Mouse (Mus musculus): Measurements from ENCODE around the gene Gucy2d. TPM values are rescaled to one million over a fixed set of nuclear protein-coding genes. Genes with fewer than 3 reads are reported as not detected.

Gene Gucy2d
- polyA plus RNA-seq, 1 experiment from 2014 or later: 0.28 TPM

Other genes starting within 250 kb of the Gucy2d start
- 0.49 and 0.77 TPM in 2 replicates for gene B3gnt6, start 240.9 kb upstream of the Gucy2d start, polyA plus RNA-seq (2015; fragmentation: Nextera tagmentation; extraction: Ambion mirVana)
- gene Acer3, start 119.2 kb upstream of the Gucy2d start, polyA plus RNA-seq (2015; fragmentation: Nextera tagmentation; extraction: Ambion mirVana): 28.3 and 28.4 TPM in 2 replicates
- 6.3 and 7.1 TPM in 2 replicates for gene Tsku, start 79.1 kb upstream of the Gucy2d start, polyA plus RNA-seq (2015; fragmentation: Nextera tagmentation; extraction: Ambion mirVana)
- 3.1 and 5.5 TPM in 2 replicates for gene Lrrc32, start 48.9 kb downstream of the Gucy2d start, polyA plus RNA-seq (2015; fragmentation: Nextera tagmentation; extraction: Ambion mirVana)
- gene Emsy, start 216.4 kb downstream of the Gucy2d start, polyA plus RNA-seq (2015; fragmentation: Nextera tagmentation; extraction: Ambion mirVana): 25.1 and 31.3 TPM in 2 replicates

All from neural tube, embryonic 15.5 days (tissue).